Mouse (Mus musculus): ENCODE data around the gene Mrpl33. TPM values are rescaled to one million over a fixed set of nuclear protein-coding genes. Genes with fewer than 3 reads are reported as not detected.

Gene Mrpl33
- polyA plus RNA-seq, 1 experiment from 2014 or later: 179 TPM

DNA sequence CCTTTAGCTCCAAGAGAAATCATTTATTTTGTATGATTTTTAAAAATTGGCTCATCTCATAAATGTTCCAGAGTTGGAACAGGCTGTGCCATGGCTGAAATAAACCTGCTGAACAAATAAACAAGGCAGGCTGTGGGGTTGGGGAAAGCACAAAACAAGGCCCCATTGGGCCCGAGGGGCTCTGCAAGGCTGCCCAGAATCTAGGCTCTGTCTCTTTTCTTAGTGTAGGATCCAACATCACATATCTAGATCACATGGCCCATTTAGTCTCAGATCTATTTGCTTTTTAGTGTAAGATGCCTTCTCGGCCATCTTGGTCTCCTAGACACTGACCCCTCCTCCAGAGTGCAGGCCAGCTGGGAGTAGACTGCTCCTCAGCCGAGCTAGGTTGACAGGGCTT is 30.3 kb upstream of the Mrpl33 start:
- Histone ChIP-seq H3K4me1 (ENCODE audit: control insufficient read depth, insufficient read depth, low read length) (peaks cover 6% of the 10 kb centered on the region), H3K9ac (replicated peaks; ENCODE audit: low read length) (no peak overlapping the region), H3K36me3 (ENCODE audit: control insufficient read depth, insufficient read depth, low read length) (peaks cover 9% of the 10 kb centered on the region), H3K4me3 (replicated peaks; ENCODE audit: low read depth, low read length) (no peak overlapping the region), H3K27me3 (ENCODE audit: control insufficient read depth, insufficient read depth, low read length) (no peaks in the 10 kb centered on the region), H3K4me2 (ENCODE audit: low read length) (no peak overlapping the region), H3K27ac (replicated peaks; ENCODE audit: low read depth, low read length) (no peak overlapping the region), H3K9me3 (ENCODE audit: control insufficient read depth, low read length) (no peaks in the 10 kb centered on the region)
- WGBS: 47% methylated on average over 3 of the region's 3 CpGs
- DNase-seq (no peak), ATAC-seq (ENCODE audit: low FRiP score, low TSS enrichment) (no peak)

GRCm38 (mm10) chr5:31567951-31568657 is 28.6 kb upstream of the Mrpl33 start:
- Histone ChIP-seq H3K36me3 (ENCODE audit: control insufficient read depth, insufficient read depth, low read length) (no peaks in the 10 kb centered on the region), H3K9me3 (ENCODE audit: control insufficient read depth, low read length) (no peaks in the 10 kb centered on the region), H3K27ac (replicated peaks; ENCODE audit: low read depth, low read length) (no peak overlapping the region), H3K4me2 (ENCODE audit: low read length) (no peak overlapping the region), H3K27me3 (ENCODE audit: control insufficient read depth, insufficient read depth, low read length) (no peaks in the 10 kb centered on the region), H3K4me3 (replicated peaks; ENCODE audit: low read depth, low read length) (no peak overlapping the region), H3K4me1 (ENCODE audit: control insufficient read depth, insufficient read depth, low read length) (peaks cover 6% of the 10 kb centered on the region), H3K9ac (replicated peaks; ENCODE audit: low read length) (no peak overlapping the region)
- no peak for DNase-seq
- WGBS: 88% methylated on average over 5 of the region's 5 CpGs
- no peak for ATAC-seq (ENCODE audit: low FRiP score, low TSS enrichment)

DNA sequence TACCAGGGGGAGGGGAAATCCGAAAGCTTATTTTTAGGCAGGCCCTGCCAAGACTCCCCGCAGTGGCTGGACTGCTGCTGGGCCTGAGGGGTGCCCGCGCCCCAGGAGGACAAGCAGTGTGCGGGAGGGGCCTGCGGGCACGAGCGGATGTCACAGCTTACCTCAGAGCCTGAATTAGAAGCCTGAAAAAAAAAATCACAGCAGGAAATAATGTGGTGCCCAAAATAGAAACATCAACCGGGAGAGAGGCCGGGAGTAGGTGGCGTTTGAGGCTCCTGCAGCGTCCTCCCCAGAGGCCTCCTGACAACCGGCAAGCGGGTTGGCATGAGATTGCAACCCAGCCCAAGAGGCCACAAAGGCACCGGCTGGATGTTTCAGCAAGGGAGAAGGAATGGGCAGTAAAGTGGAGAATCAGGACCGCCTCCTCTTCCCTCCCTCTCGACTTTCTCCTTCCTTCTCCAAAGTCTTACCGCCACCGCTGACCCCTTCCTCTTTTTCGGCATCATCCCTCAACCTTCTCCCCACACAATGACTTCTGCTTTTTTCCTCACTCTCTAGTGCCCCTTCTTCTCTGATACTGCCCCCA is 25.6 kb upstream of the Mrpl33 start:
- WGBS: 10% methylated on average over 20 of the region's 20 CpGs
- peak; percentile 40 for DNase-seq
- H3K4me1 ChIP-seq (ENCODE audit: control insufficient read depth, insufficient read depth, low read length): peaks cover 6% of the 10 kb centered on the region
- H3K27me3 ChIP-seq (ENCODE audit: control insufficient read depth, insufficient read depth, low read length): no peaks in the 10 kb centered on the region
- no peak for ATAC-seq (ENCODE audit: low FRiP score, low TSS enrichment)
- H3K9ac ChIP-seq (replicated peaks; ENCODE audit: low read length): peak overlapping the region; percentile 26; the same call in 1 of the 2 replicates
- no peaks in the 10 kb centered on the region for H3K36me3 ChIP-seq (ENCODE audit: control insufficient read depth, insufficient read depth, low read length)
- no peaks in the 10 kb centered on the region for H3K9me3 ChIP-seq (ENCODE audit: control insufficient read depth, low read length)
- H3K4me3 ChIP-seq (replicated peaks; ENCODE audit: low read depth, low read length): no peak overlapping the region
- H3K27ac ChIP-seq (replicated peaks; ENCODE audit: low read depth, low read length): 0 out of 2 replicates have a peak overlapping the region, but pooled peaks have one; percentile 2
- peak overlapping the region; percentile 40 for H3K4me2 ChIP-seq (ENCODE audit: low read length)

GRCm38 (mm10) chr5:31573722-31574121 is 23.0 kb upstream of the Mrpl33 start:
- DNase-seq (no peak), ATAC-seq (ENCODE audit: low FRiP score, low TSS enrichment) (no peak)
- no peaks in the 10 kb centered on the region for H3K27me3 ChIP-seq (ENCODE audit: control insufficient read depth, insufficient read depth, low read length)
- H3K4me3 ChIP-seq (replicated peaks; ENCODE audit: low read depth, low read length): no peak overlapping the region
- H3K27ac ChIP-seq (replicated peaks; ENCODE audit: low read depth, low read length): no peak overlapping the region
- H3K4me1 ChIP-seq (ENCODE audit: control insufficient read depth, insufficient read depth, low read length): peaks cover 6% of the 10 kb centered on the region
- WGBS: 96% methylated on average over 3 of the region's 3 CpGs
- no peak overlapping the region for H3K9ac ChIP-seq (replicated peaks; ENCODE audit: low read length)
- H3K9me3 ChIP-seq (ENCODE audit: control insufficient read depth, low read length): no peaks in the 10 kb centered on the region
- no peaks in the 10 kb centered on the region for H3K36me3 ChIP-seq (ENCODE audit: control insufficient read depth, insufficient read depth, low read length)
- no peak overlapping the region for H3K4me2 ChIP-seq (ENCODE audit: low read length)

DNA sequence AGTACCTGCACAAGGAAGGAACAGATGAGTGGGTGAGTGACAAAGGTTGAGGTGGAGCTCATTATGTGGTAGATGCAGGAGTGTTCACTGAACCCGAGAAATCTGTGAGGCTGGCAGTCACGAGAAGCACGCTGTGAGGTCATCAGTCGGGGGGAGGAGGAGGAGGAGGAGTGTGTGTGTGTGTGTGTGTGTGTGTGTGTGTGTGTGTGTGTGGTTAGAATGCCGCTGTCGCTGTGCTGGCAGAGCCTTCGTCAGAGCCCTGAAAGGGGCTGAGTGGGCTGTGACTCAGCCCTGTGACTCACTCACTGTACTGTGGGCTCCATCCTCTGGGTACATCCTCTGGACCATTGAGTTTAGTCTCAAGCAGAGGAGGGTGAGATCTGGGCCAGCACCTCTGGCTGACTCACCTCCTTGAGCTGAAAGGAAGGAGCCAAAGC is 20.2 kb upstream of the Mrpl33 start:
- no peaks in the 10 kb centered on the region for H3K9me3 ChIP-seq (ENCODE audit: control insufficient read depth, low read length)
- no peaks in the 10 kb centered on the region for H3K4me1 ChIP-seq (ENCODE audit: control insufficient read depth, insufficient read depth, low read length)
- no peak overlapping the region for H3K9ac ChIP-seq (replicated peaks; ENCODE audit: low read length)
- no peak overlapping the region for H3K4me3 ChIP-seq (replicated peaks; ENCODE audit: low read depth, low read length)
- no peaks in the 10 kb centered on the region for H3K27me3 ChIP-seq (ENCODE audit: control insufficient read depth, insufficient read depth, low read length)
- no peak overlapping the region for H3K27ac ChIP-seq (replicated peaks; ENCODE audit: low read depth, low read length)
- WGBS: 84% methylated on average over 7 of the region's 7 CpGs
- no peaks in the 10 kb centered on the region for H3K36me3 ChIP-seq (ENCODE audit: control insufficient read depth, insufficient read depth, low read length)
- no peak for DNase-seq
- H3K4me2 ChIP-seq (ENCODE audit: low read length): no peak overlapping the region
- no peak for ATAC-seq (ENCODE audit: low FRiP score, low TSS enrichment)

- Histone ChIP-seq H3K4me3 (replicated peaks; ENCODE audit: low read depth, low read length) (no peak overlapping the region), H3K9me3 (ENCODE audit: control insufficient read depth, low read length) (no peaks in the 10 kb centered on the region), H3K9ac (replicated peaks; ENCODE audit: low read length) (no peak overlapping the region), H3K4me2 (ENCODE audit: low read length) (no peak overlapping the region), H3K27ac (replicated peaks; ENCODE audit: low read depth, low read length) (no peak overlapping the region), H3K36me3 (ENCODE audit: control insufficient read depth, insufficient read depth, low read length) (no peaks in the 10 kb centered on the region), H3K4me1 (ENCODE audit: control insufficient read depth, insufficient read depth, low read length) (no peaks in the 10 kb centered on the region), H3K27me3 (ENCODE audit: control insufficient read depth, insufficient read depth, low read length) (no peaks in the 10 kb centered on the region)
- 81% methylated on average over 6 of the region's 6 CpGs for WGBS
- DNase-seq (no peak), ATAC-seq (ENCODE audit: low FRiP score, low TSS enrichment) (no peak)
Measured at GRCm38 (mm10) chr5:31581263-31581662, 15.5 kb upstream of the Mrpl33 start.

DNA sequence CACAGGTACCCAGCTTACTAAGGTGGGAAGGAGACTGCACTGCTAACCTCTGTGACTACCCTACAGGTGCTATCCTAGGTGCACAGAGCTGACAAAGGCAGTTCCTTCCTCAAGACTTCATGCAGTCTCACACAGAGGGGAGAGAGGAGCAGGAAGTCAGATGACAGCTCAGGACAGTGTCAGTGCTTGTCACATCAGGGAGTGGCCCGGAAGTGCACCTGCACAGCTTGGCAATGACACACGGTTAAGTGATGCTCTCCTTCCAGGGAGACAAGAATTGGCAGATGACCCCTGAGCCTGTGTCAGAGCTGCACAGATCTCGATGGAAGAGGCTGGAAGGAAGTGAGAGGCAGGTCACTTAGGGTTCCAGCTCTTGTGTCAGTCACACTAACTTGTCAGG is 14.8 kb upstream of the Mrpl33 start:
- H3K27ac ChIP-seq (replicated peaks; ENCODE audit: low read depth, low read length): no peak overlapping the region
- H3K4me2 ChIP-seq (ENCODE audit: low read length): no peak overlapping the region
- no peaks in the 10 kb centered on the region for H3K36me3 ChIP-seq (ENCODE audit: control insufficient read depth, insufficient read depth, low read length)
- no peaks in the 10 kb centered on the region for H3K9me3 ChIP-seq (ENCODE audit: control insufficient read depth, low read length)
- H3K9ac ChIP-seq (replicated peaks; ENCODE audit: low read length): no peak overlapping the region
- no peak overlapping the region for H3K4me3 ChIP-seq (replicated peaks; ENCODE audit: low read depth, low read length)
- H3K27me3 ChIP-seq (ENCODE audit: control insufficient read depth, insufficient read depth, low read length): no peaks in the 10 kb centered on the region
- H3K4me1 ChIP-seq (ENCODE audit: control insufficient read depth, insufficient read depth, low read length): no peaks in the 10 kb centered on the region
- ATAC-seq (ENCODE audit: low FRiP score, low TSS enrichment): no peak
- no peak for DNase-seq
- 78% methylated on average over 3 of the region's 3 CpGs for WGBS

- Histone ChIP-seq H3K4me3 (replicated peaks; ENCODE audit: low read depth, low read length) (no peak overlapping the region), H3K27me3 (ENCODE audit: control insufficient read depth, insufficient read depth, low read length) (no peaks in the 10 kb centered on the region), H3K4me1 (ENCODE audit: control insufficient read depth, insufficient read depth, low read length) (no peaks in the 10 kb centered on the region), H3K36me3 (ENCODE audit: control insufficient read depth, insufficient read depth, low read length) (no peaks in the 10 kb centered on the region), H3K9me3 (ENCODE audit: control insufficient read depth, low read length) (no peaks in the 10 kb centered on the region), H3K4me2 (ENCODE audit: low read length) (no peak overlapping the region), H3K27ac (replicated peaks; ENCODE audit: low read depth, low read length) (no peak overlapping the region), H3K9ac (replicated peaks; ENCODE audit: low read length) (no peak overlapping the region)
- no peak for ATAC-seq (ENCODE audit: low FRiP score, low TSS enrichment)
- no peak for DNase-seq
- WGBS: 78% methylated on average over 2 of the region's 2 CpGs
Measured at GRCm38 (mm10) chr5:31583261-31583660, 13.5 kb upstream of the Mrpl33 start.

DNA sequence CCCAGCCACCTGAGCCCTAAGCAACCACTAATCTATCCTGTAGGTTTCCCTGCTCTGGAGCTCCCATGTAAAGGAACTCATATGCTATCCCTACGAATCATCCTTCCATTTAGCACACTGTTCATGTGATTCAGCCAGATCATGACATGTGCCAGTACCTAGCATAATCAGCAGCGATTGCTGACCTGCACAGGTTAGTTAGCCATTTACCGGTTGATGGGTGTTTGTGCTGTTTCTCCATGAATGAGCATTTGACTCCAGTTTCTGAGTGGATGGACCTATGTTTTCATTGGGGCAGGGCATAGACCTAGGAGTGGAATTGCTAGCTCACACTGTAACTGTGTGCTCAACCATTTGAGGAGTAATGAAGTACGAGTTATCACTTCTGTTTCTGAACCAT is 11.2 kb upstream of the Mrpl33 start:
- ATAC-seq (ENCODE audit: low FRiP score, low TSS enrichment): no peak
- H3K9ac ChIP-seq (replicated peaks; ENCODE audit: low read length): no peak overlapping the region
- no peaks in the 10 kb centered on the region for H3K36me3 ChIP-seq (ENCODE audit: control insufficient read depth, insufficient read depth, low read length)

More for the DNA sequence above, 11.2 kb upstream of the Mrpl33 start:
- no peak for DNase-seq
- Histone ChIP-seq H3K4me2 (ENCODE audit: low read length) (no peak overlapping the region), H3K27ac (replicated peaks; ENCODE audit: low read depth, low read length) (no peak overlapping the region), H3K4me3 (replicated peaks; ENCODE audit: low read depth, low read length) (no peak overlapping the region), H3K27me3 (ENCODE audit: control insufficient read depth, insufficient read depth, low read length) (no peaks in the 10 kb centered on the region), H3K9me3 (ENCODE audit: control insufficient read depth, low read length) (no peaks in the 10 kb centered on the region), H3K4me1 (ENCODE audit: control insufficient read depth, insufficient read depth, low read length) (no peaks in the 10 kb centered on the region)
- 93% methylated on average over 4 of the region's 4 CpGs for WGBS

Measured in midbrain, embryonic 14.5 days (tissue).